Mouse (Mus musculus): Measurements from ENCODE around the gene Rpl14. TPM values are rescaled to one million over a fixed set of nuclear protein-coding genes. Genes with fewer than 3 reads are reported as not detected.

The Rpl14 gene
- polyA plus RNA-seq, 1 experiment from 2014 or later: 722 TPM

DNA sequence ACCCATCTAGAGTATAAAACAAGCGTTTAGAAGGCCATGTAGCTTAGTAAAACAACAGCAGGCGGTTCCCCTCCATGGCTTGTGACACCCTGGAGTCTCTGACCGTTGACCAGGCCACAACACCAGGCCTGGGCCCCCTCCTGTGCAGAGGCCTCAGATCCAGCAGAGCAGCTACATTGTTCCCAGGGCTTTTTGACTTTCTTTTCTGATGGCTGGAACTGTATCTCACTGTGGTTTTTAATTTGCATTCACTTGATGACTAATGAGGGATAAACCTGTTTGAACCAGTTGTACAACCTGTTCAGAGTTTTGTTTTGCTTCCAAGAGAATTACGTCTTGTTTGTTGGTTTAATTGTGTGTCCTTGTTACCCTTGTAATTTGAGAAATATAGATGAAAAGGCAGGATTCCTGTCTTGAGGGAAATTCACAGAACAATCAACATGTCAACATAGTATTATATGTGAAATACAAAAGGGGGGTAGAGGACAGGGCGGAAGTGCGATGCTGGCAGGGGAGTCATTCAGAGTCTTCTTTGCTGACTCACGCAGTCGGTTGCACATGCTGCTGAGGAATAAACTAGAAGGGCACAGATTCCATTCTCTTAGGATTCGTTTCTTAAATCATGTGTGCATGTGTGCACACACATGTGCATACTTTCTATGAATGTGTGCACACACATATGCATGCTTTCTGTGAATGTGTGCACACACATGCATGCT, 22.3 kb downstream of the Rpl14 start:
- Histone ChIP-seq H3K4me3 (no peak overlapping the region), H3K4me2 (no peak overlapping the region), H3K9me3 (replicated peaks) (no peaks in the 10 kb centered on the region), H3K27me3 (replicated peaks) (0 out of 2 replicates have a peak, but pooled peaks cover 4% of the 10 kb centered on the region), H3K4me1 (no peaks in the 10 kb centered on the region), H3K36me3 (no peaks in the 10 kb centered on the region), H3K27ac (no peak overlapping the region), H3K9ac (no peak overlapping the region)
- WGBS (ENCODE audit: insufficient replicate concordance): 64% methylated on average over 9 of the region's 9 CpGs
- no peak for ATAC-seq

DNA sequence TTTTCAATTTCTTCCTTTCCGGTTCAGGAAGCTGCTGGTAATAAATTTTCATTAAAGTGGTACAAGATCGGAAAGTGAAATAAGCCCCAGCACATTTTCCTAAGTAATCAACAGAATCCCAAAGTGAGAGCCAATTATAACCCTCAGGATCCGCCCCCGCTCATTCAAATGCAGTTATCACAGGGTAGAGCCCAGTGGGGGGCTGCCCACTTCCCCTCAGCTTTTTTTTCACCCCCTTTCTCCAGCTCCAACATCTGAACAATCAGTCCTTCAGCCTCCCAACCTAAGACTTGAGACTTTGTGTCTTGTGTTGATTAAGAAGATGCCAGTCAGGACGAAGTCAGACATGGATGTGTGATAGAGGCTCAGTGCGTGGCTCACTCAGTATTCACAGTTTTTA, 23.6 kb downstream of the Rpl14 start:
- WGBS (ENCODE audit: insufficient replicate concordance): 66% methylated on average over 6 of the region's 6 CpGs
- no peaks in the 10 kb centered on the region for H3K9me3 ChIP-seq (replicated peaks)
- H3K27me3 ChIP-seq (replicated peaks): 0 out of 2 replicates have a peak, but pooled peaks cover 4% of the 10 kb centered on the region
- no peak overlapping the region for H3K4me3 ChIP-seq
- H3K4me2 ChIP-seq: no peak overlapping the region
- H3K4me1 ChIP-seq: no peaks in the 10 kb centered on the region
- H3K36me3 ChIP-seq: no peaks in the 10 kb centered on the region
- H3K9ac ChIP-seq: no peak overlapping the region
- no peak for ATAC-seq
- H3K27ac ChIP-seq: no peak overlapping the region

DNA sequence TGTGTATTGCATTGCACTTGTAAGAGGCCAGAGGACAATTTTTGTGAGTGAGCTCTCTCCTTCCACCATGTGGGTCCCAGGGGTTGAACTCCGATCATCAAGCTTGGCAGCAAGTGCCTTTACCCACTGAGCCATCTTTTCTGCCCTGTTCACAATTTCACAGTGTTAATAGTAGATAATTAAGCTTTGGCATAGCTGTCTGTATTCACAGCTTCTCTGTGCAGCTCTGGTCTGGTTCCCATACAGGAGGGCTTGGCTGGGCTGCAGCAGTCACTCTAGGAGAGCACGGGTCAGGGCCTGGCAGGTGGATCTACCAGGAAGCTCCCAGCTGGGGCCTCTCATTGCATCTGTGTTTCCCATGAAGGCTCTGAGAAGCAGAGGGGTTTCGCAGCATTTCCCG, 24.1 kb downstream of the Rpl14 start:
- no peak for ATAC-seq
- no peak overlapping the region for H3K27ac ChIP-seq
- no peak overlapping the region for H3K4me3 ChIP-seq
- H3K4me2 ChIP-seq: no peak overlapping the region
- 61% methylated on average over 4 of the region's 4 CpGs for WGBS (ENCODE audit: insufficient replicate concordance)
- 0 out of 2 replicates have a peak, but pooled peaks cover 4% of the 10 kb centered on the region for H3K27me3 ChIP-seq (replicated peaks)
- no peaks in the 10 kb centered on the region for H3K36me3 ChIP-seq
- H3K9me3 ChIP-seq (replicated peaks): no peaks in the 10 kb centered on the region
- no peak overlapping the region for H3K9ac ChIP-seq
- H3K4me1 ChIP-seq: no peaks in the 10 kb centered on the region

DNA sequence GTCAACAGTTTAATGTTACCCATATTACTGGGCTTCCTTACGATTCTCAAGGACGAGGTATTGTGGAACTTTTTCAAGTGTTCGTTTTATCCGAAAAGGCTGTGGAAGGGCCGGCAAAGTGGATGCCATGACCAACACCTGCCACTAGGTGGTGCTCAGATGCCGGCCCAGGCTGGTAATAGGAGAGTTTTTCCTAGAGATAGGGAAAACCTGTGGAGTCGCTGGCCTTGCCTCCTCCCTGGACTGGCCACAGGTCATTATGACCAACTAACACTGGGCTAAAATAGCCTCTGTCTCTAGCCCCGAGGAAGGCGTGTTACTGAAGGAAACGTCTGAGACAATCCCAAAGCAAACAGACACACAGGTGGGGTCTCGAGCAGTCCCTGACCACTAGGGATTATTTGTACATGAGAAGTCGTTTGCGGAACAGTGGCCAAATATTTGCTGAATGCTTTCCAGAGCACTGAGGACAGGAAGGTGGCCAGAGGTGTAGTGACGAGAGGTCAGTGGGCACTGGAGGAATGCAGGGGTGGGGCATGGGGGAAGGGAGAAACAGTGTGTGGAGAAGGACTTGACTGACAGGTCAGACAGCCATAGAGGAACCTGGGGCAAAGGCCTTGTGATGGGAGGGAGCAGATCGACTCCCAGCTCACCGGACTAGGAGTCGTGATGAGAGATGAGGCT, 30.4 kb downstream of the Rpl14 start:
- peak; percentile 88 for ATAC-seq
- peak overlapping the region; percentile 18; the same call in 1 of the 2 replicates for H3K4me3 ChIP-seq
- 17% methylated on average over 17 of the region's 17 CpGs for WGBS (ENCODE audit: insufficient replicate concordance)

DNA sequence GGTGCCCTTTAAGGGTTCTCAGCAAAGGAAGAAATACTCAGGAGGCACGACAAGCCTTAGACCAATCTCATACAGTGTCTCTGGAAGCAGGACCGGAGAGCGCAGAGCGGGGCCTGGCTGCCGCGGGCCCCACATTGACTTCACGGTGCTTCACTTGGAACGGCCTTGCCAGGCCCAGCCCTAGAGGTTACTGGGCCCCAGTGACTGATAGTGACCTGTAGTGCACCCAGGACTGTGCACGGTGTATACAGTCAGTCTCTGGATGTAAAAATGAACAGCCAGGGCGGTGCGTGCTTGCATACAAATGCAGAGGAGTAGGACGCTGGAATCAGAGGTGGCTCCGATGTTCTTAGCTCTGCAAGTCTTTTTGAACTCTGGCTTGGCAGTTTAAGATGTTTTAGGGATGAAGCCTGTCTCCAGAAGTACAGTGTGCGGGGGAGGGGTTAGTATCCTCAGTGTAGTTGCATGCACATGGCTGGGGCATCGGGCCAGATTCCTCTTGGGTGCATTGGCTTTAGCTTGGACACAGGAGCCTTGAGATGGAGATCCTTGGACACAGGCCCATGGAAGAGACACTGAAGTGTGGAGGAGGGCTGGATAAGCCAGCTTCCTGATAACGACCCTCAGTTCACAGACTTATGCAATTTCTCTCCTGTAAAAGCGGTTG, 31.1 kb downstream of the Rpl14 start:
- WGBS (ENCODE audit: insufficient replicate concordance): 56% methylated on average over 17 of the region's 17 CpGs
- no peak overlapping the region for H3K9ac ChIP-seq
- peaks cover 17% of the 10 kb centered on the region for H3K4me1 ChIP-seq
- H3K36me3 ChIP-seq: no peaks in the 10 kb centered on the region
- peak; percentile 81 for ATAC-seq
- peak overlapping the region; percentile 18; the same call in 1 of the 2 replicates for H3K4me3 ChIP-seq
- H3K9me3 ChIP-seq (replicated peaks): peaks cover under 1% of the 10 kb centered on the region; the same call in 1 of the 2 replicates
- H3K27ac ChIP-seq: peak overlapping the region; percentile 46; the same call in 1 of the 2 replicates
- peak overlapping the region; percentile 46 for H3K4me2 ChIP-seq
- H3K27me3 ChIP-seq (replicated peaks): peaks cover 4% of the 10 kb centered on the region; the same call in 1 of the 2 replicates

More for the DNA sequence above, 30.4 kb downstream of the Rpl14 start:
- H3K4me1 ChIP-seq: peaks cover 17% of the 10 kb centered on the region
- no peaks in the 10 kb centered on the region for H3K9me3 ChIP-seq (replicated peaks)
- no peak overlapping the region for H3K9ac ChIP-seq
- H3K4me2 ChIP-seq: peak overlapping the region; percentile 46
- peak overlapping the region; percentile 42; the same call in 1 of the 2 replicates for H3K27ac ChIP-seq
- peaks cover 4% of the 10 kb centered on the region; the same call in 1 of the 2 replicates for H3K27me3 ChIP-seq (replicated peaks)
- no peaks in the 10 kb centered on the region for H3K36me3 ChIP-seq

DNA sequence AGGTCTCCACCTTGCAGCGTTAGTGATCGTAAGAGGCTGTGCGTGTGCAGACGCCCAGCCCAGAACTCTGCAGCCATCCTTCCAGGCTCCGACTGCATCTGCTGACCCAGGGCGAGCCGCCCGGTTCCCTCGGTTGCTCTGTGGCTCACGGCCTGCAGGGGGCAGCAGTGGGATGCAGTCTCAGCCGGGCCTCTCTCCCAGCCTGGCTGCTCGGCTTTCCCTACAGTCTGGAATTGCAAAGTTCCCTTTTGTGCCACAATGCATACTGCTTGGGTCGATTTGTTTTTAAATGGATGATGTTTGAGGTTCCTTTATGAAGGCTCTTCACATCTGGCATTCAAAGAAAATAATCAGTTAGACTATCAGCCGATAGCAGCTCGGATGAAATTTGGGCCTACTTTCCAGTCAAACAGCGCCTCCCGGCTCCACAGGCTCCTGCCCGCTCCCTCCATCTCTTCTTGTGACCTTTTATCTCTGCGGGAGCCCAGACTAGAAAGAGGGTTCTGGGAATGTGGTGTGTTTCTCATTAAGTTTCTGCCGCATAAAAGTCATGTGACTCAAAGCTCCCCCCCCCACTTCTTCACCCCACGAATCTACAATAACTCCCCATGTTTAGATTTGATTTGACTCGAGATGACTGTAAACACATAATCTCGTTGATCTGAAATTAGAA, 31.7 kb downstream of the Rpl14 start:
- Histone ChIP-seq H3K27me3 (replicated peaks) (peaks cover 4% of the 10 kb centered on the region; the same call in 1 of the 2 replicates), H3K9ac (no peak overlapping the region), H3K4me1 (peaks cover 17% of the 10 kb centered on the region), H3K27ac (peak overlapping the region; percentile 46; the same call in 1 of the 2 replicates), H3K9me3 (replicated peaks) (peaks cover 8% of the 10 kb centered on the region; the same call in 1 of the 2 replicates), H3K4me2 (peak overlapping the region; percentile 46), H3K36me3 (no peaks in the 10 kb centered on the region), H3K4me3 (no peak overlapping the region)
- 15% methylated on average over 23 of the region's 23 CpGs for WGBS (ENCODE audit: insufficient replicate concordance)
- ATAC-seq: peak; percentile 68

DNA sequence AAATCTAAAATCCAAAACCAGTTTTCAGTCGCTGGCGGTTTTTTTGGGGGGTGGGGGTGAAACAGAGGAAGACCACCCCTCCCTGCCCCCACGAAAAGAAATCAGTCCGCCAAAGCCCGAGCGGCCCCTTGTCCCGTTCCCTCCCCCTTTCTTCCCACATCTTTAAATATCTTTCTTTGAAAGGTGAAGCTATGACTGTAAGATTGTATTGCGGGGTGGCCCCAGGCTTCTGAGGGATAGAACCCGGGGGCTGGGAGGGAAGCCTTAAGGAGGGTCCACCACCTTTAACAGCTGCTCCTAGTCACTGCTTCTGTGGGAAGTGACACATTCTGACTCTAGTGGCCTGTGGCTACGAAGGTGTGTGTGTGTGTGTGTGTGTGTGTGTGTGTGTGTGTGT, 32.3 kb downstream of the Rpl14 start:
- H3K27me3 ChIP-seq (replicated peaks): peaks cover 4% of the 10 kb centered on the region; the same call in 1 of the 2 replicates
- no peak overlapping the region for H3K4me3 ChIP-seq
- H3K9me3 ChIP-seq (replicated peaks): peaks cover 9% of the 10 kb centered on the region; the same call in 1 of the 2 replicates
- no peak overlapping the region for H3K27ac ChIP-seq
- no peaks in the 10 kb centered on the region for H3K36me3 ChIP-seq
- H3K4me2 ChIP-seq: no peak overlapping the region
- peaks cover 17% of the 10 kb centered on the region for H3K4me1 ChIP-seq
- ATAC-seq: no peak
- H3K9ac ChIP-seq: no peak overlapping the region
- WGBS (ENCODE audit: insufficient replicate concordance): 54% methylated on average over 10 of the region's 10 CpGs

DNA sequence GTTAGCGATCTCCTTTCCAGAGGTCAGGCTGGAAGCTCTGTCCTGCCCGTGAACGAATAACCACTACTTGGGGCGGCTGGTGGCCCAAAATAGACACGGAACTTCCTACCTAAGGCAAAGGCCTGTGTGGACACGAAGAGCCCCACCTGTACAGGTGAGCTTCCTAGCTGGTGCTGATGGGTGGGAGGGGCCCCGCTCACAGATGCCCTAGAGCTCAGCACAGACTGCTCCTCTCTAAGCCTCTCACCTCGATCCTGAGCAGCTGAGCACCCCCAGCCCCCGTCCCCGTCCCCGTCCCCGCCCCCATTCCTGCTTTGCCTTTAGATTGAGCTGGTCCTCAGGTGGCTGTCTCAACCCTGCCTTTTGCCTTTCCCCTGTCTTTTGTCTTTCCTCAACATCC, 32.7 kb downstream of the Rpl14 start:
- Histone ChIP-seq H3K4me3 (no peak overlapping the region), H3K9me3 (replicated peaks) (peaks cover 9% of the 10 kb centered on the region; the same call in 1 of the 2 replicates), H3K4me1 (peaks cover 17% of the 10 kb centered on the region), H3K27me3 (replicated peaks) (peaks cover 4% of the 10 kb centered on the region; the same call in 1 of the 2 replicates), H3K27ac (no peak overlapping the region), H3K9ac (no peak overlapping the region), H3K4me2 (no peak overlapping the region), H3K36me3 (no peaks in the 10 kb centered on the region)
- 52% methylated on average over 12 of the region's 12 CpGs for WGBS (ENCODE audit: insufficient replicate concordance)
- no peak for ATAC-seq

DNA sequence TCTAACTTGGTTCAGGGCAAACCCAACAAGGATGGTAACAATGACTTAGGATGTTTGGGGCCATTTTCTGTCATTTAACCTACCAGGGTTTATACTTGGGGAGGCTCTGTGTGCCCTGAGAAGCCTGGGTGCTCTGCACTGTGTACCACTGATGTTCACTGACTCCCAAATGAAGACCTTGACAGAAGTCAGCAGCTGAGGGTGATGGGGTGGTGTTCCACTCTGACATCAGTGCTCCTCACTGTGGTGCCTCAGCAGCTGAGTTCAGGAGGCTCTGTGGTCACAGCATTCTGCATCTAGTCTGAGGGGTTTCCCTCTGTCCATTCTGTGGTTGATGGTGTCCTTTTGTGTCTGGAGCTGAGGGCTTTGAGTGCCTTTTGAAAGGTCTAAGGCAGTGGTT, 39.8 kb downstream of the Rpl14 start:
- Histone ChIP-seq H3K4me3 (no peak overlapping the region), H3K4me1 (no peaks in the 10 kb centered on the region), H3K9me3 (replicated peaks) (peaks cover 9% of the 10 kb centered on the region; the same call in 1 of the 2 replicates), H3K9ac (no peak overlapping the region), H3K27ac (no peak overlapping the region), H3K27me3 (replicated peaks) (no peaks in the 10 kb centered on the region), H3K4me2 (no peak overlapping the region), H3K36me3 (no peaks in the 10 kb centered on the region)
- no peak for ATAC-seq

DNA sequence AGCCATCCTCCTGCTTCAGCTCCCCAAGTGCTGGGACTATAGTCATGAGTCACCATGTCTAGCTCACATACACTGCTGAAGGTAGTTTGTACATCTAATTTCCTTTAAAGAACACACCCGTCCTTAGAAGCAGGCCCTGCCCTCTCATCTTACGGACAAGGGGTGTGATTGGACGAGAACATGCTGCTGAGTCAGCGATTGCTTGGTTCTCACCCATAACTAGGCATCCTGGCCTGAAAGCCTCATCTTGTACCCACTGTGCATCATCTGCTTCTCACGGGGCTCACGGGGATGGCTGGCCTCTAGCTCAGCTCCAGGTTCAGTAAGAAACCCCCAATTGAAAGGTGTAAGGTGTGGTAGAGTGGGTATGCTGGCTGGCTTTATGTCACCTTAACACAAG, 42.8 kb downstream of the Rpl14 start:
- WGBS (ENCODE audit: insufficient replicate concordance): 75% methylated on average over 6 of the region's 6 CpGs

DNA sequence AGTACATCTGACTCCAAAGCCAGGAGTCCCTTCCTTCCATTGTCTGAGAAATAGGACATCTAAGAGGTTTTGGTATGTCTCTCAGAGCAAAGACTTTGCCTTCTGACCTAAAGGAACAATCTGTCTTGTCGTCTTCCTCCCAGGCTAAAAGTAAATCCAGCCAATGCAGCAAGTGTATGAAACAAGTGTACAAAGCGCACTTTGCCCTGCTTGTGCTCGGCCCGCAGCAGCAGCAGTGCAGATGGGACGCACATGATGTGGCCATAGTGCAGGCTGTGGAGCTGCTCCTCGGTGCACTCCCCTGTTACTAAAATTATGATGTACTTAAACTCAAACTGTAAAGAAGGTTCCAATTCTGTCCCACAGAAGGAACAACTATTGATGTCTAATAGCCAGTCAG, 46.9 kb downstream of the Rpl14 start:
- Histone ChIP-seq H3K4me1 (no peaks in the 10 kb centered on the region), H3K27me3 (replicated peaks) (peaks cover 24% of the 10 kb centered on the region), H3K27ac (no peak overlapping the region), H3K9me3 (replicated peaks) (no peaks in the 10 kb centered on the region), H3K36me3 (no peaks in the 10 kb centered on the region), H3K4me2 (no peak overlapping the region), H3K9ac (no peak overlapping the region), H3K4me3 (no peak overlapping the region)
- 74% methylated on average over 6 of the region's 6 CpGs for WGBS (ENCODE audit: insufficient replicate concordance)
- no peak for ATAC-seq

More for the DNA sequence above, 42.8 kb downstream of the Rpl14 start:
- Histone ChIP-seq H3K9me3 (replicated peaks) (no peaks in the 10 kb centered on the region), H3K4me2 (no peak overlapping the region), H3K9ac (no peak overlapping the region), H3K4me3 (no peak overlapping the region), H3K4me1 (no peaks in the 10 kb centered on the region), H3K36me3 (no peaks in the 10 kb centered on the region), H3K27me3 (replicated peaks) (peaks cover 2% of the 10 kb centered on the region), H3K27ac (no peak overlapping the region)
- ATAC-seq: no peak

All from liver, embryonic 12.5 days (tissue).